Mouse (Mus musculus) midbrain, embryonic 16.5 days (tissue): ENCODE data around the gene Rbfox1. TPM values are rescaled to one million over a fixed set of nuclear protein-coding genes. Genes with fewer than 3 reads are reported as not detected.

Source experiments
- ATAC-seq: fragments of 200-750 bp; cut with Nextera tagmentation; 2 replicates; pipeline ENCODE4 v1.8.0; 2017; ENCODE audit warnings: moderate TSS enrichment
- H3K27ac ChIP-seq: fragments of 300-500 bp; sonication (generic); 2 replicates; pipeline ENCODE4 v1.5.1; 2014; ENCODE audit warnings: mild to moderate bottlenecking, low read length, mixed read lengths
- H3K27me3 ChIP-seq: fragments of 300-500 bp; sonication (generic); 2 replicates; pipeline ENCODE4 v1.6.1; 2014; ENCODE audit warnings: low read depth, low read length, mixed read lengths; ENCODE audit not compliant: control insufficient read depth, insufficient read depth
- H3K36me3 ChIP-seq: fragments of 300-500 bp; sonication (generic); 2 replicates; pipeline ENCODE4 v1.6.1; 2014; ENCODE audit warnings: mild to moderate bottlenecking, low read length, moderate library complexity, mixed read lengths; ENCODE audit not compliant: control insufficient read depth, insufficient read depth
- H3K4me1 ChIP-seq: fragments of 300-500 bp; sonication (generic); 2 replicates; pipeline ENCODE4 v1.6.1; 2014; ENCODE audit warnings: mild to moderate bottlenecking, low read length, mixed read lengths; ENCODE audit not compliant: control insufficient read depth, insufficient read depth
- H3K4me2 ChIP-seq: fragments of 300-500 bp; sonication (generic); 2 replicates; pipeline ENCODE4 v1.6.1; 2014; ENCODE audit warnings: mild to moderate bottlenecking, low read length, mixed read lengths
- H3K4me3 ChIP-seq: fragments of 300-500 bp; sonication (generic); 2 replicates; pipeline ENCODE4 v1.5.1; 2014; ENCODE audit warnings: low read depth, mild to moderate bottlenecking, low read length, moderate library complexity, mixed read lengths
- H3K9ac ChIP-seq: fragments of 300-500 bp; sonication (generic); 2 replicates; pipeline ENCODE4 v1.6.1; 2014; ENCODE audit warnings: low read depth, low read length, mixed read lengths
- H3K9me3 ChIP-seq: fragments of 300-500 bp; sonication (generic); replicated peaks from 2 replicates; pipeline ENCODE4 v1.6.1; 2014; ENCODE audit warnings: mild to moderate bottlenecking, low read length, mixed read lengths; ENCODE audit not compliant: control insufficient read depth, poor library complexity, severe bottlenecking
- WGBS: fragments of 180-500 bp; shearing (Covaris S2); extraction: QIAGEN DNeasy Blood & Tissue Kit; methylation state at CpG from one replicate; pipeline ENCODE4 v1.1.7; 2014; 5-methylcytosine and 5-hydroxymethylcytosine counted together
- polyA plus RNA-seq: library from polyadenylated mRNA; unstranded; fragments of >200 nt; fragmentation: Nextera tagmentation; extraction: Ambion mirVana; gene quantifications from 2 replicates; pipeline ENCODE4 v1.2.1, GENCODE M21; 2015

Rbfox1 gene
- polyA plus RNA-seq, 1 experiment from 2014 or later: 259 TPM

- no peak overlapping the region for H3K4me3 ChIP-seq
These were observed 177.3 kb downstream of the Rbfox1 start for GRCm38 (mm10) chr16:6062495-6062894.

GRCm38 (mm10) chr16:6065481-6065880 lies 180.3 kb downstream of the Rbfox1 start:
- Histone ChIP-seq H3K27ac (no peak overlapping the region), H3K4me1 (no peaks in the 10 kb centered on the region), H3K4me3 (no peak overlapping the region), H3K9ac (no peak overlapping the region), H3K27me3 (no peaks in the 10 kb centered on the region), H3K4me2 (no peak overlapping the region), H3K36me3 (no peaks in the 10 kb centered on the region), H3K9me3 (no peaks in the 10 kb centered on the region)
- 93% methylated on average over 4 of the region's 4 CpGs for WGBS
- no peak for ATAC-seq

More at GRCm38 (mm10) chr16:6062495-6062894, 177.3 kb downstream of the Rbfox1 start:
- H3K9ac ChIP-seq: no peak overlapping the region
- H3K36me3 ChIP-seq: no peaks in the 10 kb centered on the region
- H3K4me2 ChIP-seq: no peak overlapping the region
- WGBS: 87% methylated on average over 1 of the region's 1 CpGs
- no peaks in the 10 kb centered on the region for H3K27me3 ChIP-seq
- no peak overlapping the region for H3K27ac ChIP-seq
- H3K4me1 ChIP-seq: no peaks in the 10 kb centered on the region
- H3K9me3 ChIP-seq: no peaks in the 10 kb centered on the region
- ATAC-seq: no peak

GRCm38 (mm10) chr16:6075442-6076050 lies 190.4 kb downstream of the Rbfox1 start:
- H3K27ac ChIP-seq: no peak overlapping the region
- H3K27me3 ChIP-seq: no peaks in the 10 kb centered on the region
- H3K9me3 ChIP-seq: no peaks in the 10 kb centered on the region
- H3K4me1 ChIP-seq: no peaks in the 10 kb centered on the region
- 82% methylated on average over 10 of the region's 10 CpGs for WGBS
- no peak overlapping the region for H3K4me3 ChIP-seq
- no peak for ATAC-seq
- no peak overlapping the region for H3K9ac ChIP-seq
- H3K4me2 ChIP-seq: no peak overlapping the region
- no peaks in the 10 kb centered on the region for H3K36me3 ChIP-seq

- H3K27ac ChIP-seq: no peak overlapping the region
- H3K4me1 ChIP-seq: no peaks in the 10 kb centered on the region
- ATAC-seq: no peak
- H3K4me3 ChIP-seq: no peak overlapping the region
- 57% methylated on average over 4 of the region's 4 CpGs for WGBS
- H3K9me3 ChIP-seq: no peaks in the 10 kb centered on the region
- H3K9ac ChIP-seq: no peak overlapping the region
- no peak overlapping the region for H3K4me2 ChIP-seq
- H3K27me3 ChIP-seq: no peaks in the 10 kb centered on the region
- H3K36me3 ChIP-seq: no peaks in the 10 kb centered on the region
These were observed 193.9 kb downstream of the Rbfox1 start for GRCm38 (mm10) chr16:6079017-6079416.

GRCm38 (mm10) chr16:6084701-6085365 lies 199.7 kb downstream of the Rbfox1 start:
- Histone ChIP-seq H3K36me3 (no peaks in the 10 kb centered on the region), H3K4me3 (no peak overlapping the region), H3K27ac (no peak overlapping the region), H3K4me1 (peaks cover 11% of the 10 kb centered on the region), H3K27me3 (no peaks in the 10 kb centered on the region), H3K4me2 (no peak overlapping the region), H3K9me3 (no peaks in the 10 kb centered on the region), H3K9ac (no peak overlapping the region)
- WGBS: 77% methylated on average over 7 of the region's 7 CpGs
- ATAC-seq: no peak

GRCm38 (mm10) chr16:6086200-6086599 lies 201.0 kb downstream of the Rbfox1 start:
- Histone ChIP-seq H3K36me3 (no peaks in the 10 kb centered on the region), H3K9ac (no peak overlapping the region), H3K9me3 (no peaks in the 10 kb centered on the region), H3K27me3 (no peaks in the 10 kb centered on the region), H3K27ac (no peak overlapping the region), H3K4me1 (peaks cover 11% of the 10 kb centered on the region), H3K4me2 (no peak overlapping the region), H3K4me3 (no peak overlapping the region)
- 41% methylated on average over 3 of the region's 3 CpGs for WGBS
- ATAC-seq: no peak

GRCm38 (mm10) chr16:6091326-6092123 lies 206.4 kb downstream of the Rbfox1 start:
- Histone ChIP-seq H3K4me3 (no peak overlapping the region), H3K4me2 (no peak overlapping the region), H3K4me1 (peaks cover 5% of the 10 kb centered on the region), H3K9me3 (no peaks in the 10 kb centered on the region), H3K9ac (no peak overlapping the region), H3K27ac (no peak overlapping the region), H3K27me3 (no peaks in the 10 kb centered on the region), H3K36me3 (no peaks in the 10 kb centered on the region)
- ATAC-seq: no peak
- 89% methylated on average over 3 of the region's 3 CpGs for WGBS

GRCm38 (mm10) chr16:6095604-6096372 lies 210.6 kb downstream of the Rbfox1 start:
- Histone ChIP-seq H3K9me3 (no peaks in the 10 kb centered on the region), H3K27me3 (no peaks in the 10 kb centered on the region), H3K9ac (no peak overlapping the region), H3K4me1 (peaks cover 4% of the 10 kb centered on the region), H3K36me3 (no peaks in the 10 kb centered on the region), H3K4me3 (no peak overlapping the region), H3K27ac (no peak overlapping the region), H3K4me2 (no peak overlapping the region)
- 74% methylated on average over 2 of the region's 2 CpGs for WGBS
- no peak for ATAC-seq
